ENCODE assay signal across 9 mouse cellular contexts in genomic region chr2:158733914-158734313, GRCm38 (mm10). TPM values are rescaled to one million over a fixed set of nuclear protein-coding genes. Genes with fewer than 3 reads are reported as not detected.
A peak's percentile ranks its signal among the peaks of the same experiment; 100 is the strongest.
DNase-seq lines count a peak whose midpoint lies in the region; ATAC-seq lines count a peak whose summit lies in the region.
"Had no signal": no experiment of that assay in that cellular context is flagged by ENCODE, and none has a peak within 500 bp of the region (broad histone marks: within the 10 kb centered on the region; RNA-seq: fewer than 3 reads in every experiment).

No protein-coding gene starts in this region.

- H3K36me3 ChIP-seq in lung, embryonic 15.5 days = no peaks in the 10 kb centered on the region
- H3K36me3 ChIP-seq in stomach, embryonic 15.5 days = no peaks in the 10 kb centered on the region
- H3K36me3 ChIP-seq: midbrain, embryonic 10.5 days had no signal

- H3K4me1 ChIP-seq in lung, embryonic 15.5 days = peaks cover 21% of the 10 kb centered on the region
- 0 out of 2 replicates have a peak, but pooled peaks cover 3% of the 10 kb centered on the region for H3K4me1 ChIP-seq in stomach, embryonic 15.5 days

- peak; percentile 79 for ATAC-seq in common myeloid progenitor, adult 5-6 weeks (replicated peaks; ENCODE audit: low read depth, poor library complexity, severe bottlenecking)
- peak; percentile 55; the same call in 1 of the 2 replicates for ATAC-seq in lung, embryonic 15.5 days (ENCODE audit: borderline replicate concordance, extremely low read depth, low FRiP score, low TSS enrichment)
- ATAC-seq in stomach, embryonic 15.5 days (ENCODE audit: insufficient read depth, low FRiP score, low read depth) = no peak

- no peak overlapping the region for H3K9ac ChIP-seq in lung, embryonic 15.5 days
- H3K9ac ChIP-seq in stomach, embryonic 15.5 days = no peak overlapping the region

- H3K4me2 ChIP-seq in lung, embryonic 15.5 days = no peak overlapping the region
- H3K4me2 ChIP-seq in stomach, embryonic 15.5 days = no peak overlapping the region

- H3K4me3 ChIP-seq in lung, embryonic 15.5 days = no peak overlapping the region
- no peak overlapping the region for H3K4me3 ChIP-seq in stomach, embryonic 15.5 days (replicated peaks)
- H3K4me3 ChIP-seq: midbrain, embryonic 10.5 days had no signal

- H3K27me3 ChIP-seq in lung, embryonic 15.5 days = no peaks in the 10 kb centered on the region
- H3K27me3 ChIP-seq in stomach, embryonic 15.5 days (replicated peaks) = no peaks in the 10 kb centered on the region

- DNase-seq in heart, adult 18-20 months = peak; percentile 50 to 61
- no peak for DNase-seq in heart, adult 9 months (ENCODE audit: low spot score in 2 of 2)
- DNase-seq in adrenal gland, adult 18-20 months (ENCODE audit: low spot score in 2 of 2) = no peak
- no peak for DNase-seq in c-Kit-positive CD71-positive TER-119-positive erythroid progenitor cells, embryonic 14.5 days (ENCODE audit: low spot score)
- no peak for DNase-seq in right cerebral cortex, postnatal 4 days

- WGBS in lung, embryonic 15.5 days = 54% methylated on average over 6 of the region's 6 CpGs
- 57% methylated on average over 6 of the region's 6 CpGs for WGBS in stomach, embryonic 15.5 days

- H3K9me3 ChIP-seq in lung, embryonic 15.5 days = no peaks in the 10 kb centered on the region
- H3K9me3 ChIP-seq in stomach, embryonic 15.5 days = no peaks in the 10 kb centered on the region
- H3K9me3 ChIP-seq: midbrain, embryonic 10.5 days had no signal

- H3K27ac ChIP-seq in lung, embryonic 15.5 days = peak overlapping the region; percentile 75
- peak overlapping the region; percentile 26; the same call in 1 of the 2 replicates for H3K27ac ChIP-seq in stomach, embryonic 15.5 days
- H3K27ac ChIP-seq: midbrain, embryonic 10.5 days had no signal

RNA-seq across cellular contexts. Expression of gene Fam83d, which starts 34.0 kb away (rescaled TPM):
- under 1 TPM; 0.44 to 0.89 TPM for total RNA-seq in heart, adult 18-20 months (2021)
- total RNA-seq in common myeloid progenitor, adult 5-6 weeks (2017) = 3.0 and 6.7 TPM in 2 replicates
- 66.0 and 71.8 TPM in 2 replicates for polyA plus RNA-seq in lung, embryonic 15.5 days (2015; fragmentation: Nextera tagmentation; extraction: Ambion mirVana)
- 45.2 and 47.0 TPM in 2 replicates for polyA plus RNA-seq in stomach, embryonic 15.5 days (2015; fragmentation: Nextera tagmentation; extraction: Ambion mirVana)
- total RNA-seq in adrenal gland, adult 18-20 months (2021) = under 1 TPM; 0.26 to 0.53 TPM

Comparison
In these comparisons a context has a peak if more than half of its experiments do, and no peak if none do; other contexts are left out.
1. DNase-seq: peak in heart, adult 18-20 months (2 of 2); none in heart, adult 9 months (0 of 2), adrenal gland, adult 18-20 months (0 of 2), c-Kit-positive CD71-positive TER-119-positive erythroid progenitor cells, embryonic 14.5 days (single experiment) and right cerebral cortex, postnatal 4 days (single experiment).